Mouse (Mus musculus): ENCODE measurements around the gene Tmco5.
"Not testable (repeated sequence)": the region's sequence is repeated elsewhere in the genome, so short reads cannot be mapped to it uniquely, and the experiment has no call there.

The Tmco5 gene

GRCm38 (mm10) chr2:116922580-116923500 lies 44.3 kb downstream of the Tmco5 start:
- DNase-seq (ENCODE audit: low spot score in 2 of 2), result no peak

- no peak for DNase-seq (ENCODE audit: low spot score in 2 of 2)
These were observed 45.2 kb downstream of the Tmco5 start for GRCm38 (mm10) chr2:116923684-116924083.

- DNase-seq (ENCODE audit: low spot score in 2 of 2), result no peak
These were observed 45.8 kb downstream of the Tmco5 start for GRCm38 (mm10) chr2:116924292-116924691.

- no peak for DNase-seq (ENCODE audit: low spot score in 2 of 2)
These were observed 46.7 kb downstream of the Tmco5 start for GRCm38 (mm10) chr2:116925230-116925629.

GRCm38 (mm10) chr2:116932218-116932617 lies 53.7 kb downstream of the Tmco5 start:
- no peak for DNase-seq (ENCODE audit: low spot score in 2 of 2)

- not testable (repeated sequence) for DNase-seq (ENCODE audit: low spot score in 2 of 2)
These were observed 55.7 kb downstream of the Tmco5 start for GRCm38 (mm10) chr2:116934236-116934635.

GRCm38 (mm10) chr2:116934776-116935175 lies 56.3 kb downstream of the Tmco5 start:
- no peak for DNase-seq (ENCODE audit: low spot score in 2 of 2)

GRCm38 (mm10) chr2:116936371-116936770 lies 57.9 kb downstream of the Tmco5 start:
- no peak for DNase-seq (ENCODE audit: low spot score in 2 of 2)

- no peak for DNase-seq (ENCODE audit: low spot score in 2 of 2)
These were observed 58.7 kb downstream of the Tmco5 start for GRCm38 (mm10) chr2:116937166-116937565.

- DNase-seq (ENCODE audit: low spot score in 2 of 2), result no peak
These were observed 63.3 kb downstream of the Tmco5 start for GRCm38 (mm10) chr2:116941816-116942215.
